Comparison of ENCODE assay signal across 15 mouse cellular contexts in genomic region chr13:81279351-81279736, GRCm38 (mm10).
A peak's percentile ranks its signal among the peaks of the same experiment; 100 is the strongest.
DNase-seq lines count a peak whose midpoint lies in the region; ATAC-seq and TF ChIP-seq lines count a peak whose summit lies in the region.
"Had no signal": no experiment of that assay in that cellular context is flagged by ENCODE, and none has a peak within 500 bp of the region (broad histone marks: within the 10 kb centered on the region; RNA-seq: fewer than 3 reads in every experiment).

No protein-coding gene starts in this region.

- no peaks in the 10 kb centered on the region for H3K27me3 ChIP-seq in kidney, embryonic 14.5 days (ENCODE audit: control insufficient read depth, insufficient read depth, low read length)
- H3K27me3 ChIP-seq in midbrain, embryonic 11.5 days (ENCODE audit: control insufficient read depth, insufficient read depth, low read length), result no peaks in the 10 kb centered on the region
- H3K27me3 ChIP-seq in midbrain, embryonic 15.5 days (replicated peaks), result no peaks in the 10 kb centered on the region
- H3K27me3 ChIP-seq in intestine, embryonic 16.5 days (replicated peaks; ENCODE audit: control insufficient read depth, insufficient read depth, low read length), result no peaks in the 10 kb centered on the region
- H3K27me3 ChIP-seq in stomach, postnatal 0 days (ENCODE audit: control insufficient read depth, insufficient read depth, low read length), result no peaks in the 10 kb centered on the region
- H3K27me3 ChIP-seq: hindbrain, embryonic 15.5 days had no signal

- intact Hi-C loops in heart, postnatal 25 days (cut with DNase I), result no loop called here

- H3K36me3 ChIP-seq in kidney, embryonic 14.5 days (ENCODE audit: control insufficient read depth, insufficient read depth, low read length), result no peaks in the 10 kb centered on the region
- H3K36me3 ChIP-seq in midbrain, embryonic 11.5 days (ENCODE audit: control insufficient read depth, insufficient read depth, low read length), result no peaks in the 10 kb centered on the region
- no peaks in the 10 kb centered on the region for H3K36me3 ChIP-seq in midbrain, embryonic 15.5 days (replicated peaks)
- H3K36me3 ChIP-seq in intestine, embryonic 16.5 days (ENCODE audit: control insufficient read depth, insufficient read depth, low read length), result no peaks in the 10 kb centered on the region
- no peaks in the 10 kb centered on the region for H3K36me3 ChIP-seq in stomach, postnatal 0 days (ENCODE audit: control insufficient read depth, insufficient read depth, low read length)
- H3K36me3 ChIP-seq: heart, embryonic 10.5 days; hindbrain, embryonic 15.5 days had no signal

- peak; percentile 19 for DNase-seq in kidney, postnatal 14 days
- peak; percentile 67 for DNase-seq in midbrain, embryonic 11.5 days (ENCODE audit: low spot score, missing footprints)
- DNase-seq in stomach, postnatal 0 days (ENCODE audit: low spot score), result peak; percentile 64
- no peak for DNase-seq in heart, postnatal 25 days (ENCODE audit: low spot score)
- DNase-seq: cerebellum, adult 2 months; gastrocnemius, postnatal 25 days; heart, postnatal 14 days; right cerebral cortex, adult 18-20 months; thymus, postnatal 25 days had no signal

- H3K4me3 ChIP-seq in kidney, embryonic 14.5 days (ENCODE audit: low read length), result no peak overlapping the region
- no peak overlapping the region for H3K4me3 ChIP-seq in midbrain, embryonic 11.5 days (ENCODE audit: low read depth, low read length)
- H3K4me3 ChIP-seq in midbrain, embryonic 15.5 days, result no peak overlapping the region
- no peak overlapping the region for H3K4me3 ChIP-seq in intestine, embryonic 16.5 days (ENCODE audit: low read length)
- no peak overlapping the region for H3K4me3 ChIP-seq in stomach, postnatal 0 days (ENCODE audit: low read depth, low read length)
- H3K4me3 ChIP-seq: heart, embryonic 10.5 days; hindbrain, embryonic 15.5 days; midbrain, embryonic 10.5 days had no signal

- no peak overlapping the region for H3K27ac ChIP-seq in kidney, embryonic 14.5 days (ENCODE audit: low read depth, low read length)
- no peak overlapping the region for H3K27ac ChIP-seq in midbrain, embryonic 11.5 days (ENCODE audit: low read depth, low read length)
- no peak overlapping the region for H3K27ac ChIP-seq in midbrain, embryonic 15.5 days
- peak overlapping the region; percentile 63 for H3K27ac ChIP-seq in intestine, embryonic 16.5 days (ENCODE audit: low read length)
- no peak overlapping the region for H3K27ac ChIP-seq in stomach, postnatal 0 days (replicated peaks)
- H3K27ac ChIP-seq: heart, embryonic 10.5 days; hindbrain, embryonic 15.5 days; midbrain, embryonic 10.5 days had no signal

- TF ChIP-seq CTCF in stomach, postnatal 0 days (IDR thresholded peaks at IDR 0.05; ENCODE audit: low read depth), result no peak

- no peaks in the 10 kb centered on the region for H3K4me1 ChIP-seq in kidney, embryonic 14.5 days (ENCODE audit: control insufficient read depth, insufficient read depth, low read length)
- H3K4me1 ChIP-seq in midbrain, embryonic 11.5 days (ENCODE audit: control insufficient read depth, insufficient read depth, low read length), result no peaks in the 10 kb centered on the region
- H3K4me1 ChIP-seq in midbrain, embryonic 15.5 days, result no peaks in the 10 kb centered on the region
- no peaks in the 10 kb centered on the region for H3K4me1 ChIP-seq in intestine, embryonic 16.5 days (ENCODE audit: control insufficient read depth, insufficient read depth, low read length)
- H3K4me1 ChIP-seq in stomach, postnatal 0 days (replicated peaks; ENCODE audit: control insufficient read depth, insufficient read depth), result no peaks in the 10 kb centered on the region
- H3K4me1 ChIP-seq: heart, embryonic 10.5 days; hindbrain, embryonic 15.5 days; midbrain, embryonic 10.5 days had no signal

- WGBS in kidney, embryonic 14.5 days, result 74% methylated on average over 5 of the region's 5 CpGs
- 87% methylated on average over 5 of the region's 5 CpGs for WGBS in midbrain, embryonic 11.5 days
- WGBS in midbrain, embryonic 15.5 days, result 72% methylated on average over 5 of the region's 5 CpGs
- WGBS in intestine, embryonic 16.5 days, result 59% methylated on average over 5 of the region's 5 CpGs
- WGBS in stomach, postnatal 0 days, result 29% methylated on average over 5 of the region's 5 CpGs

- TF ChIP-seq EP300 in stomach, postnatal 0 days (optimal IDR thresholded peaks at IDR 0.05), result no peak

- H3K9ac ChIP-seq in kidney, embryonic 14.5 days (ENCODE audit: low read depth, low read length), result no peak overlapping the region
- H3K9ac ChIP-seq in midbrain, embryonic 11.5 days (ENCODE audit: low read length), result no peak overlapping the region
- no peak overlapping the region for H3K9ac ChIP-seq in midbrain, embryonic 15.5 days
- H3K9ac ChIP-seq in intestine, embryonic 16.5 days (ENCODE audit: low read depth, low read length), result no peak overlapping the region
- H3K9ac ChIP-seq in stomach, postnatal 0 days (ENCODE audit: low read length), result no peak overlapping the region
- H3K9ac ChIP-seq: hindbrain, embryonic 15.5 days had no signal

- no peak overlapping the region for H3K4me2 ChIP-seq in kidney, embryonic 14.5 days (replicated peaks; ENCODE audit: low read depth, low read length)
- H3K4me2 ChIP-seq in midbrain, embryonic 11.5 days, result no peak overlapping the region
- H3K4me2 ChIP-seq in midbrain, embryonic 15.5 days, result no peak overlapping the region
- H3K4me2 ChIP-seq in intestine, embryonic 16.5 days (ENCODE audit: low read depth, low read length), result no peak overlapping the region
- H3K4me2 ChIP-seq in stomach, postnatal 0 days (replicated peaks; ENCODE audit: low read depth), result no peak overlapping the region; the same call in 1 of the 2 replicates
- H3K4me2 ChIP-seq: hindbrain, embryonic 15.5 days had no signal

- ATAC-seq in kidney, embryonic 14.5 days (ENCODE audit: low FRiP score, low TSS enrichment), result no peak
- ATAC-seq in midbrain, embryonic 11.5 days (ENCODE audit: low FRiP score), result no peak
- ATAC-seq in midbrain, embryonic 15.5 days (replicated peaks), result no peak
- ATAC-seq in intestine, embryonic 16.5 days, result no peak
- ATAC-seq in stomach, postnatal 0 days (ENCODE audit: low FRiP score, low TSS enrichment), result peak; percentile 87

- no peaks in the 10 kb centered on the region for H3K9me3 ChIP-seq in kidney, embryonic 14.5 days (ENCODE audit: control insufficient read depth, low read length)
- H3K9me3 ChIP-seq in midbrain, embryonic 11.5 days (ENCODE audit: control insufficient read depth, low read length), result no peaks in the 10 kb centered on the region
- no peaks in the 10 kb centered on the region for H3K9me3 ChIP-seq in midbrain, embryonic 15.5 days
- no peaks in the 10 kb centered on the region for H3K9me3 ChIP-seq in intestine, embryonic 16.5 days (ENCODE audit: control insufficient read depth, low read length)
- no peaks in the 10 kb centered on the region for H3K9me3 ChIP-seq in stomach, postnatal 0 days (ENCODE audit: control insufficient read depth, low read length)
- H3K9me3 ChIP-seq: heart, embryonic 10.5 days; hindbrain, embryonic 15.5 days; midbrain, embryonic 10.5 days had no signal
